Mouse (Mus musculus): ENCODE data around the gene Arhgap10. TPM values are rescaled to one million over a fixed set of nuclear protein-coding genes. Genes with fewer than 3 reads are reported as not detected.

Arhgap10 gene
- polyA plus RNA-seq, 1 experiment, result 4.0 TPM

DNA sequence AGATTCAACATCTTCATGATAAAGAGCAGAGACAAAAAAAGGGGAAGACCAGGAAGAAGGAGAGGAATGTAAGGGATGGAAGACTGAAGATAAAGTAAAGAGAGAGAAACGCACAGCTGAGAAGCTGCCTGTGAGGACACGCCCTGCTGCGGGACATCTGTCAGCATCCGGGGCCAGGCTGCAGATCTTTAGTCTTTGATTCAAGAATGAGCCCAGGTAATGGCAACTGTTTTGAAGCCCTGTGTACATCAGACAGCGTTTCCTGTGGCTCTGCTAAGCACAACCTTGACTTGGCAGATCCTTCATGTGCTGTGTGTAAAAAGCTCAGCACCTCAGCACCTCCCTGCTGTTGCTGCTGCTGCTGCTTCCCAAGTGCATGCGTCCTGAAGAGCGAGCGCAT lies 134.1 kb downstream of the Arhgap10 start:
- Histone ChIP-seq H3K4me3 (ENCODE audit: low read depth, low read length) (no peak overlapping the region), H3K27ac (ENCODE audit: insufficient read depth, low read depth, low read length) (no peak overlapping the region), H3K27me3 (ENCODE audit: control insufficient read depth, insufficient read depth, low read length) (no peaks in the 10 kb centered on the region), H3K4me1 (ENCODE audit: control insufficient read depth, insufficient read depth, insufficient read length, low read length) (no peaks in the 10 kb centered on the region), H3K36me3 (ENCODE audit: control insufficient read depth, insufficient read depth, low read length) (no peaks in the 10 kb centered on the region; the same call in 1 of the 2 replicates)
- WGBS, result 77% methylated on average over 8 of the region's 8 CpGs
- TF ChIP-seq CTCF (IDR thresholded peaks at IDR 0.05; ENCODE audit: extremely low read depth, insufficient read length, insufficient replicate concordance, low read depth, low read length) (no peak), POLR2A (IDR thresholded peaks at IDR 0.05; ENCODE audit: low read depth, low read length) (no peak)

DNA sequence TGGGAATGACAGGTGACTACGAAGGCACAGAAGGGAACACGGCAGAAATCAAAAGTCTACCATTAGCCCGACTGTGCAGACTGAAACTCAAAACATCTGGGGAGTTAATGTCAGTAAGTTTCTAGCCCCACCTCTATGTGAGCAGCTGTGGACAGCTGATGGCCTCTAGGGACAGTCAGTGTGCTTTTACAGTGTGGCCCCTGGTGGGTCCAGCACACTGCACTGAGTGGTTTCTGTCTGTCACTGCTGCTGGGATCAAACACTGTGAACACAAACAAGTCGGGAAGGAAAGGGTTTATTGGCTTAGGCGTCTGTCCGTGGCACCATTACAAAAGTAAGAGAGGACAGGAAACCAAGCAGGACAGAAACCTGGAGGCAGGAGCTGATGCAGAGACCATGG lies 136.9 kb downstream of the Arhgap10 start:
- H3K4me1 ChIP-seq (ENCODE audit: control insufficient read depth, insufficient read depth, insufficient read length, low read length), result peaks cover 4% of the 10 kb centered on the region
- H3K27me3 ChIP-seq (ENCODE audit: control insufficient read depth, insufficient read depth, low read length), result no peaks in the 10 kb centered on the region
- no peak overlapping the region for H3K27ac ChIP-seq (ENCODE audit: insufficient read depth, low read depth, low read length)
- WGBS, result 76% methylated on average over 6 of the region's 6 CpGs
- H3K4me3 ChIP-seq (ENCODE audit: low read depth, low read length), result no peak overlapping the region
- TF ChIP-seq POLR2A (IDR thresholded peaks at IDR 0.05; ENCODE audit: low read depth, low read length) (no peak), CTCF (IDR thresholded peaks at IDR 0.05; ENCODE audit: extremely low read depth, insufficient read length, insufficient replicate concordance, low read depth, low read length) (no peak)
- no peaks in the 10 kb centered on the region; the same call in 1 of the 2 replicates for H3K36me3 ChIP-seq (ENCODE audit: control insufficient read depth, insufficient read depth, low read length)

DNA sequence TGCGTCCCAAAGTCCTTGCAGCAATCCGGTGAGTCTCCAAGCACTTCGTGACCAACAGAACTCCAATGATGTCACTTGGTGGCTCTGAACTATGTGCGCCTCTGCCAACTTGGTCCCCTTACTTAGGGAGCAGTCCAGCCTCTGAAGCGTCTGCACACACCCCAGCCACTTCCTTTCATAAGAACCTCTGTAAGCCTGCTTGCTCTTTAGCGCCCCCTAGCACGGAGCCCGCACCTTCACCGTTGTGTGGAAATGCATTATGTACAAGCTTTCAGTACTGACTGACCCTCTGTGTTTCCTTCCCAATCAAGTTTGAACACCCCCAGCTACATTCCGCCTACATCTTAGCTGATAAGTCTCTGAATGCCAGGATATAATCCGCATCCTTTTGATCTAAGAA lies 138.5 kb downstream of the Arhgap10 start:
- TF ChIP-seq POLR2A (IDR thresholded peaks at IDR 0.05; ENCODE audit: low read depth, low read length) (no peak), CTCF (IDR thresholded peaks at IDR 0.05; ENCODE audit: extremely low read depth, insufficient read length, insufficient replicate concordance, low read depth, low read length) (peak; percentile 41; the same call in 1 of the 2 replicates)
- Histone ChIP-seq H3K4me1 (ENCODE audit: control insufficient read depth, insufficient read depth, insufficient read length, low read length) (peaks cover 4% of the 10 kb centered on the region), H3K27me3 (ENCODE audit: control insufficient read depth, insufficient read depth, low read length) (no peaks in the 10 kb centered on the region), H3K36me3 (ENCODE audit: control insufficient read depth, insufficient read depth, low read length) (no peaks in the 10 kb centered on the region; the same call in 1 of the 2 replicates), H3K4me3 (ENCODE audit: low read depth, low read length) (no peak overlapping the region), H3K27ac (ENCODE audit: insufficient read depth, low read depth, low read length) (no peak overlapping the region)
- 68% methylated on average over 11 of the region's 11 CpGs for WGBS

DNA sequence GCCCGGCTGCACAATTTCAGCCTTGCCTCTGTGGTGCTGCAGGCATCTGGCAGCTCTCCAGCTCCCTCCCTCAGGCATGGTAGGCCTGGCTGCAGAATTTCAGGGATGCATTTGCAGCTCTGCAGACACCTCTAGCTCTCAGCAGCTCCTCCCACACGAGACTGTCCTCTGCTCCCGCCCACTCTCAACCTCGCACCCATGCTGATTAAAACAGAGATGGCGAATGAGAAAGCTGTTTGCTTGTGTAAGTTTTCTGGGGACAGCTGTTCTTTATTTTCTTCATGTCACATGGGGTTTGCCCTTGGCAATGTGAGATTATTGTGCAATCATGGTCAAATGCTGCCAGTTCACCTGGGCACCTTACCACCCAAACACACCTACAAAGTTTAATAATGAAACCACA lies 141.3 kb downstream of the Arhgap10 start:
- Histone ChIP-seq H3K4me3 (ENCODE audit: low read depth, low read length) (no peak overlapping the region), H3K27ac (ENCODE audit: insufficient read depth, low read depth, low read length) (no peak overlapping the region), H3K4me1 (ENCODE audit: control insufficient read depth, insufficient read depth, insufficient read length, low read length) (peaks cover 4% of the 10 kb centered on the region), H3K27me3 (ENCODE audit: control insufficient read depth, insufficient read depth, low read length) (no peaks in the 10 kb centered on the region), H3K36me3 (ENCODE audit: control insufficient read depth, insufficient read depth, low read length) (no peaks in the 10 kb centered on the region; the same call in 1 of the 2 replicates)
- TF ChIP-seq POLR2A (IDR thresholded peaks at IDR 0.05; ENCODE audit: low read depth, low read length) (no peak), CTCF (IDR thresholded peaks at IDR 0.05; ENCODE audit: extremely low read depth, insufficient read length, insufficient replicate concordance, low read depth, low read length) (no peak)
- WGBS, result 29% methylated on average over 5 of the region's 5 CpGs

DNA sequence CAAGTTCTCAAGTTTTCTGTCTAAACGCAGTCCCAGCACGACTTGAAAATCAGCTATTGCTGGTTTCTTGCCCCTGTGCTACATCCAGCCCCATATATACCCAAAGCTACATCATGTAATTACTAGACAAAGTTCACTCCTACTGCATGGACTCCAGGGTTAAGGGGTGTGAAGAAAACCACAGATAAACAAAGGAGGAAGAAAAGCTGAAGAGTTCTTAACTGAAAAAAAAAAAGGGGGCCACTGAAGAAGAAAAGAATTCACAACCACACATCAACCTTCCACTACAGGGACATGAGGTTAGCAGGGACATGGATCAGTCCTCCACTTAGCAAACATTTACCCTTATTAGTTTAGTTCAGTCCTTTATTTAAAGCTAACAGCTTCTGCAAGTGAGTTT lies 141.8 kb downstream of the Arhgap10 start:
- TF ChIP-seq CTCF (IDR thresholded peaks at IDR 0.05; ENCODE audit: extremely low read depth, insufficient read length, insufficient replicate concordance, low read depth, low read length) (no peak), POLR2A (IDR thresholded peaks at IDR 0.05; ENCODE audit: low read depth, low read length) (no peak)
- WGBS, result 67% methylated on average over 2 of the region's 2 CpGs
- Histone ChIP-seq H3K27ac (ENCODE audit: insufficient read depth, low read depth, low read length) (no peak overlapping the region), H3K4me3 (ENCODE audit: low read depth, low read length) (no peak overlapping the region), H3K4me1 (ENCODE audit: control insufficient read depth, insufficient read depth, insufficient read length, low read length) (peaks cover 4% of the 10 kb centered on the region), H3K27me3 (ENCODE audit: control insufficient read depth, insufficient read depth, low read length) (no peaks in the 10 kb centered on the region), H3K36me3 (ENCODE audit: control insufficient read depth, insufficient read depth, low read length) (no peaks in the 10 kb centered on the region)

DNA sequence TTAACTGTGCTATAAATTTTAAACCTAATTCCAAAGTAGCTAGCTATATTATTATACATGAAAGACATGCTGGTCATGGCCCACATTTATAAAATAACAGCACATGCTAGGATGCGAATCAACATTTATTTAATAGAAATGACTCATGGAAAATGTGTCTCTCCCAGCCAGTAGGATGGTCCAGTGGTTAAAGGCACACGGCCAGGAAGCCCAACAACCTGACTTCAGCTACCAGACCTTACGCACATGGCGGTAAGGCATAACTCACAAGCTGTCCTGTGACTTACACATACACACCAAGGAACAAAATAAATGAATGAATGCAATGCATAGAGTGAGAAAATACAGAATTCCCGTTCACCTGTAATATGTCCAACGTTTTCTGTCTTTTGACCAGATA lies 146.7 kb downstream of the Arhgap10 start:
- H3K27ac ChIP-seq (ENCODE audit: insufficient read depth, low read depth, low read length), result no peak overlapping the region
- H3K27me3 ChIP-seq (ENCODE audit: control insufficient read depth, insufficient read depth, low read length), result no peaks in the 10 kb centered on the region
- no peaks in the 10 kb centered on the region for H3K36me3 ChIP-seq (ENCODE audit: control insufficient read depth, insufficient read depth, low read length)
- no peak for TF ChIP-seq POLR2A (IDR thresholded peaks at IDR 0.05; ENCODE audit: low read depth, low read length)
- no peak for TF ChIP-seq CTCF (IDR thresholded peaks at IDR 0.05; ENCODE audit: extremely low read depth, insufficient read length, insufficient replicate concordance, low read depth, low read length)
- H3K4me3 ChIP-seq (ENCODE audit: low read depth, low read length), result no peak overlapping the region
- 90% methylated on average over 6 of the region's 6 CpGs for WGBS
- no peaks in the 10 kb centered on the region for H3K4me1 ChIP-seq (ENCODE audit: control insufficient read depth, insufficient read depth, insufficient read length, low read length)

DNA sequence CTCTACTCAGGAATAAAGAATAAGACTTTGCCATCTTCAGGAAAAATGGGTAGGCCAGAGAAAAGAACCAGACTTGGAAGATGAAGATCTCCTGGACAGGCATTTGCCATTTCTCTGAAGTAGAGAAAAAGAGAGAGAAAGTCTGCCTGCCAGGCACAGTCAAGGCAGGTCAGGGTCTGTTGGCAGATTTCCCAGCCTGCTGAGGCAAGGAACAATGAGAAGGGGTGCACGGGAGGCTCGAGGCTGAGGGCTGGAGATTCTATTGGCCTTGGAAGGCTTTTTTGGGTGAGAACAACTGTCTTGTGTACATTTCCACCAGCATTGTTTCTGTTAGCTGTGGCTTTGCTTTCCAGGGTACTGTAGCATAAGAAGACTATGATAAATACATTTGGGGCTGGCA lies 147.4 kb downstream of the Arhgap10 start:
- no peak for TF ChIP-seq CTCF (IDR thresholded peaks at IDR 0.05; ENCODE audit: extremely low read depth, insufficient read length, insufficient replicate concordance, low read depth, low read length)
- TF ChIP-seq POLR2A (IDR thresholded peaks at IDR 0.05; ENCODE audit: low read depth, low read length), result no peak
- Histone ChIP-seq H3K36me3 (ENCODE audit: control insufficient read depth, insufficient read depth, low read length) (no peaks in the 10 kb centered on the region), H3K4me3 (ENCODE audit: low read depth, low read length) (no peak overlapping the region), H3K4me1 (ENCODE audit: control insufficient read depth, insufficient read depth, insufficient read length, low read length) (no peaks in the 10 kb centered on the region), H3K27me3 (ENCODE audit: control insufficient read depth, insufficient read depth, low read length) (no peaks in the 10 kb centered on the region), H3K27ac (ENCODE audit: insufficient read depth, low read depth, low read length) (no peak overlapping the region)
- WGBS, result 27% methylated on average over 2 of the region's 2 CpGs
